Mouse (Mus musculus): ENCODE measurements at regions not wholly inside any gene's neighbourhood (a gene's known extent, or its start where the extent isn't known, plus 50 kb on each side); places are given as distances from the start of the nearest gene placed in this dataset.

GRCm38 (mm10) chr16:24159336-24159735 lies 170.7 kb upstream of the Bcl6 start:
- no peak for DNase-seq (ENCODE audit: low spot score)
- intact Hi-C loops (cut with DNase I): no loop called here

GRCm38 (mm10) chr16:24157753-24158152 lies 169.1 kb upstream of the Bcl6 start:
- intact Hi-C loops (cut with DNase I): no loop called here
- no peak for DNase-seq (ENCODE audit: low spot score)

GRCm38 (mm10) chr16:24156729-24157430 lies 168.2 kb upstream of the Bcl6 start:
- intact Hi-C loops (cut with DNase I): no loop called here
- no peak for DNase-seq (ENCODE audit: low spot score)

GRCm38 (mm10) chr16:24154816-24155357 lies 166.2 kb upstream of the Bcl6 start:
- DNase-seq (ENCODE audit: low spot score): no peak
- intact Hi-C loops (cut with DNase I): no loop called here

DNA sequence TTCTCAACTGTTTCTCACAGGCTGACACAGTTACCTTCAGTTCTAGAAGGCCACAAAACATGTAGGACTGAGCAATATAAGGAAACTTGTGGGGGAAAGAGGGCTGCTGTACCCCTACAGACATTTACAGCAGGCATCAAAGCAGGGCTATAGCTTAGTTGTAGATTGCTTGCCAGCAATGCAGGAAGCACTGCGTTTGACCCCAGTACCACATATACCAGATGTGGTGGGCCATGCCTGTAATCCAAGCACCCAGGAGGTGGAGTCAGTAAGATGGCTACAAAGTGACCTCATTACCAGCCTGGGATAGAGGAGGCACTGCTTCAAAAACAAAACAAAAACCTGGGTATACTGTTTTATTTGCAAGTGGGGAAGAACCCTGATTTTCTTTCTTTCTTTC lies 165.3 kb upstream of the Bcl6 start:
- no peak for DNase-seq (ENCODE audit: low spot score)
- intact Hi-C loops (cut with DNase I): no loop called here

DNA sequence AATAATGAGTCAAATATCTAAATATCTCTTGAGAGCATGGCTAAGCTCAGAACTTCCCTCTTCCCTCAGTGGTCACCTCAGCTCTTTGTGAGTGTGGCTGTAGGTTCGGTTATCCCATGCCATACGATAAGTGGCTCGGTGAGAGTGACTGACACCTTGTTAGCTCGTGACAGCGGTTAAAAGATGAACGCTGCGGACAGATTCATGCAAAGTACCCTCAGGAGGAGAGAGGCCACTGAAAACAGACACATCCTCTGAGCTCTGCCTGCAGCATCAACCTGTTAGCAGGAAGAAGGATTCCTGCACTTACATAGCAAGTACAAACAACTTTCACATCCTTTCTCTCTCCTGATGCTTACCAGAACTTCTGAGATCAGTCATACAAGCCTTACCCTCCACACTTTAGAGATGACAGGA lies 163.2 kb upstream of the Bcl6 start:
- DNase-seq (ENCODE audit: low spot score): no peak
- intact Hi-C loops (cut with DNase I): no loop called here

DNA sequence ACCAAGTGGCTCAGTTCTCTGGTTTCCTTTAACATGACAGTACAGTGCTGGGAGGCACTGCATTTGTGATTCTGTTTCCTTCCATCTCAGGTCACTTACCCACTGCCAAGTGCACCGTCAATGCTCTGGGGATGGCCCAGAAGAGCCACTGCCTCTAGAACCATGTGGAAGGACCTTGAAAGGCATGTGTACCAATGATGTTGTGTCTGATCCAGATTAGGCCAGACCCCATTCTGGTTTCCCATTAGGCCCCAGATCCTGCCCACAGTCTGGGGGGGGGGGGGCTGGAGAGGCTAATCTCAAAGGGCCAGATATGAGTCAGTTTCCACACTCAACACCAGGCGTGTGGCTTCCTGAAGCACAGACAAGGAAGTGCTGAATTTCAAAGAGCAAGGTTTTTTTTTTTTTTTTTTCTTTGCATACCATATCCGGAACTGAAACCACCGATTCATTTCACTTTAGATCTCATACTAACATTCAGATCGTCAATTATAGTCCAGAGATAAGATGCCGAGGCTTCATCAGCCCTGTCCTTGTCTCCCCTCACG lies 162.6 kb upstream of the Bcl6 start:
- DNase-seq (ENCODE audit: low spot score): no peak
- intact Hi-C loops (cut with DNase I): no loop called here

GRCm38 (mm10) chr16:24150512-24150911 lies 161.9 kb upstream of the Bcl6 start:
- no peak for DNase-seq (ENCODE audit: low spot score)
- intact Hi-C loops (cut with DNase I): no loop called here

DNA sequence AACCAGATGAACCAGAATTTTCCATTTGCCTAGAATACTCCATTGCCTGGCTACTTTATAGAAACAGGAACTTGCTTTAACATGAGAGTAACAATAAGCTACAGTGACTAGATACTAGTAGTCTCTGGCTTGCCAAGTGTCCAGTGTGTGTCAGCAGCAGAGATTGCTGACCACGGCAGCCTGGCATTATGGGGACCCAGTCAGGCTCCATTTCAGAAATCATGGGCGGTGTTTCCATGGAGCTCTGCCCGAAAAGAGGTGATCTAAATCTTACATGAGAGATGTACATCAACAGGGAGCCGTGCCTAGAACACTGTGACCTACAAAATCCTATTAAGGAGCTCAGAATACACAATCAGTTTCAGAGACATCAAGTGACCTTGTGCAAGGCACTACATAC lies 160.8 kb upstream of the Bcl6 start:
- DNase-seq (ENCODE audit: low spot score): no peak
- intact Hi-C loops (cut with DNase I): no loop called here

DNA sequence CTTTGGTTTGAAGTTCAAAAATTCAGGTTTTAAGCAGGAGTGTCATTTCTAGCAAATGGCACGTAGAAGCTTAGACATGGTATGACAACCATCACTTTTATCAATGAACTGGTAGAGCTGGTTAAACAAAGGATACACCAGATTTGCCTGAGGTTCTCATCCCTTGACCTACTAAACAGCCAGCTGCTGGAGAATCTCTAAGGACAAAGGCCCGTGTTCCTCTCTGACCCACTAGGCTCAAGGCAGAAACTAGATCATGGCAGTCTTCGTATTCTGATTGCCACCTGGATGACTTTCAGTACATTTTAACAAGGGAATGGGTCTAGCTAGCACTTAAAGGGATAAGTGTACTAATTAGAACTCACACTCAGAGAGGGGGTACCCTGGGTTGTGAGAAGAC lies 155.2 kb upstream of the Bcl6 start:
- intact Hi-C loops (cut with DNase I): no loop called here
- no peak for DNase-seq (ENCODE audit: low spot score)

DNA sequence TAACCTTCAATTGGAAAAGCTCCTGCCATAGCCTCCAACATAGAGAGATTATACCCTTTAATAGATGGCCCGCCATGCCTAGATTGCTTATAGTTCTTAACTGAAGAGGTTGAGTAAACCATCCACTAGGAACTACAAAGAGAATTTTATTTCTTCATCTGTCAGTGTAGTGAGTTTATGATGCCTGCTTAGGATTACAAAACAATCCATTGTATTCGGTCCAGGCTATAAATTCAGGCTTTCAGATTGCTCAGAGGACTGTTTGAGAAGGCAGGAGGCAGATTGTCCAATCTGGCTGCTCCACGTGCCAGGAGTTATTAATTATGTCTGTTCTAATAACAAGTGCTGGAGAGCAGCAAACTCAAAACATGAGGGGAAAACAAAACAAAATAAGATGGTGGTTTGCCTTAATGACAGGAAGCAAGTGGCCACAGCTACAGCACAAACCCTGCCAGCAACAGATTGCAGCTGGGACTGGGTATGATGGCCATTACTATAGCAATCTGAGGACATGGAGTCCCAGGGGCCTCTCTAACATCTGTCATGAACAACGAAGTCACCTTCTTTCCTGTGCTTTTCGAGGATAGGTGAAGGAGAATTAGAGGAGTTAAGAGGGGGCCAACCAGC lies 154.4 kb upstream of the Bcl6 start:
- intact Hi-C loops (cut with DNase I): no loop called here
- no peak for DNase-seq (ENCODE audit: low spot score)

- DNase-seq (ENCODE audit: low spot score): no peak
- intact Hi-C loops (cut with DNase I): no loop called here
Measured at GRCm38 (mm10) chr16:24139109-24139508, 150.5 kb upstream of the Bcl6 start.

DNA sequence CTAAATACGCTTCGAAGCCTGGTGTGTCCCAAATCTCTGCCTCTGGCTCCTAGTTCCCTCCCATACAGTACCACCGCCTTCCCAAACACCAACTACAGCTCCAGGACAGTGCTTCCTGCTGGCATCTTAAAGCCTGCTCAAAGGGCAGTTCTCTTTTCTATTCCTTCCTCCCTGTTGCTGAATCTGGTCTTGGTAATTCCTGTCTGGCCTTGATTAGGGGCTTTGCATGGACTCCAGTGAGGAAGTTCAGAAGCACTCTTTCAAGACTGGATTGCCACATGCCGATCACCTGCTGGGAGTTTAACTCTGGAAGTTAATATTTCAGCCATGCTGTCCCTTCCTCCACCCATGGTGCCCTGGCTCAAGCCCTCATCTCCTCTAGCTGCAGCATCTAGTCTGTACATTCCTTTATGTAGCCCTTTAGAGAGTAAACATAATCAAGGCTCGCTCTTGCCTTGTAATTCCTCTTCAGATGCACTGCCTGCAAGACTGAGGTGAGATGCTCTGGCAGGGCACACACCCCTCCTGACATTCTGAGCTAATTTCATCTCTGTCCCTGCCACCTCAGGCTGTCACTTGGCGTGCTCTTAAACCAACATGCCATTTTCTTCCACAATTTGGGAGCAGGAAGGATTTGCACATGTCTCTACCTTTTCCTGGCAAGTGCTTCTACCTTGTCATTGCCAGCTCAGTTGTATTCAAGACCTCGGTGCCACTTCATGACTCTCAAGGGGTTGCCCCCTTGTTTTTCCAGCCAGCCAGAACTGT lies 148.8 kb upstream of the Bcl6 start:
- intact Hi-C loops (cut with DNase I): no loop called here
- DNase-seq (ENCODE audit: low spot score): no peak

DNA sequence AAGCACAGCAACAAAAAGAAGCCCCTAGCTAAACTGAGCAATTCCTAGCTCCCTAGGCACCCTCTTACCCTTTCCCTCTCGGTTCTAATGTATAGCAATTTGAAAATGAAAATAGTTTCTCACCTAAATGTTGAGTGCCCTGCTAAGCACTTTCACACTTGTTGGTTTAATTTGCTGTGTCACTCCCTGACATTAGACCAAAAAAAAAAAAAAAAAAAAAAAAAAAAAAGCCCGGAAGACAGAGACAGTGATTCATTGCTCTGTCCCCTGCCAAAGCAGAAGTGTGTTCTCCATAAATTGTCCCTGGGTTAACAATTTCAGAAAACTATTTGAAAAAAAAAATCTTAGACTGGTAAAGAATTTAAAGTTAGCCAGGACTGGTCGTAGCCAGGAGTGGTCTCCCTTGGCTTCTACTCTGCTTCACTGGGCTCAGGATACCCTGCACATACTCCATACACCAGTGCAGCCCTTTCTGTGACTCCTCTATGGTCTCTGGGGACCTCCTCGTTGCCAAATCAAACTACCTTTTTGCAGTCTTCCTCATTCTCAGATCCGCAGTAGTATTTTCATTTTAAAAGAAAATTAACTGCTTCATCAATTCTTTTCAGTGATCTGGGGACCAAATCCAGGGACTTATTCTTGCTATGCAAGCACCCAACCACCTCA lies 148.0 kb upstream of the Bcl6 start:
- no peak for DNase-seq (ENCODE audit: low spot score)
- intact Hi-C loops (cut with DNase I): no loop called here

DNA sequence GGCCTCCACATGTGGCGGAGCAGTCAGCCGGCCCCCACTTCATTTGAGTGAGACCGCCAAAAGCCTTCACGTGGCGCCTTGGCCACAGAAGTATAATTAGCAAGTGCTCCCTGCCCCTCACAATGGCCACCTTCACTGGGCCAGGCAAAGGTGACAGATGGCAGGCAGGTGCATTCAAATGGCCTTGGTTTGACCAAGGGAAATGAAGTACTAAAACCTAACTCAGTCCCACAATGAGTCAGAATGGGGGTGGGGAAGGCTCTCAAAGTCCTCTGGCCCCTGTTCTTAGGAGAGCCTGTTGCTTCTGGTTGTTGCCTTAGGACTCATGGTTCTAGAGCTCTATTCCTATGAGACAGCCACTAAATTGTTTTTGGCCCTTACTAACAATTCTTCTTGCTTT lies 147.2 kb upstream of the Bcl6 start:
- intact Hi-C loops (cut with DNase I): no loop called here
- DNase-seq (ENCODE audit: low spot score): no peak

DNA sequence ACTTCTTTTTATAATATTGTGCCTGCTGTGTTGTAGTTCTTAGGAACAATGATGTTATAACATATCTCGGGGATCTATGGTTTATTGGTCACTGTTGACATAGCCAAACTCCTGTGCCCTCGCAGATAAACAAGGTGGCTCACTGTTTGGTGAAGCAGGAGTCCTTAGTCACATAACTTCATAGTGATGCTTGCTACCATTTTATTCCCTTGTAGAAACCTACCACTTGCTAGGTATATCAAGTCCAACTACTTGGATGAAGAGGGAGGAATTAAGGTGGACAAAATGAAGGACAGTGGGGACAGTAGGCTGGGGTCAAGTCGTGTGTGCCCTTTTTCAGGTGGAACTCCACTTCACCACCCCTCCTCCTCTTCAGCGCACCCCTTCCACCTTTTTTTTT lies 146.7 kb upstream of the Bcl6 start:
- intact Hi-C loops (cut with DNase I): no loop called here

GRCm38 (mm10) chr16:24134486-24135050 lies 145.9 kb upstream of the Bcl6 start:
- intact Hi-C loops (cut with DNase I): no loop called here
- no peak for DNase-seq (ENCODE audit: low spot score)

More for the DNA sequence above, 146.7 kb upstream of the Bcl6 start:
- no peak for DNase-seq (ENCODE audit: low spot score)

DNA sequence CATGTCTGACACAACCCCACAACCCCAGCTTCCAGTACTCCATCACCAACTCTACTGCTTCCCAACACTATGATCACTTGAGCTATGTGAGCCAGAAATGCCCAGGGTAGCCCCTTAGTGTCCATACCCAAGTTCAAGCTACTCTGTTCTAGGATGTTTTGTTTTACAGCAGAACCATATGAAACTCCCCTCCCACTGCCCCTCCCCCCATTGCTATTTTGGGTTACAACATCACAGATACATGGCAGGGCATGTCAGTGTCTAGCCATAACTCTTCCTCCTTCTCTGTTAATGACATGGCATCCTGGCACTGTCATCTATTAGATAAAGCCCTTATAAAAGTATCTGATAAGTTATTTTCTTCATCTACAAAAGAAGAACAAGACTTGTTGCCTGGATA lies 142.0 kb upstream of the Bcl6 start:
- DNase-seq (ENCODE audit: low spot score): no peak
- intact Hi-C loops (cut with DNase I): no loop called here

DNA sequence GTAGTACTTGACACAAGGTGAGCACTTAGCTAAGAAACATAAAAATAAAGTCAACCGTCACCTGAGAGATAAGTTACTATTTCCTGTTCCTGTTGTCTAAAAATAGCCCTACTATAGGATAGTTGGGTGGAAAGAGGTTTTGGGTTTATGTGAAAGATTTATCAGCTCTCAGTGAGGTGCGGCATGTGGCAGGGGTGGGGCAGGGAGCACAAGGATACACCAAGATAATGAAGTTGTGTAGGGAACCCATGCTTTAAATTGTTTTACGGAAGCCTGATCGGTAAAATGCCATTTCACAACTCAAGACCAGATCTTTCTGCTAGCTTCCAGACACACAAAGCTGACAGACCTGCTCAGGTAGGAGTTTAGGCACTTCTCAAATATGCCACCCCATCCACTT lies 141.0 kb upstream of the Bcl6 start:
- intact Hi-C loops (cut with DNase I): no loop called here

GRCm38 (mm10) chr16:24128566-24128965 lies 139.9 kb upstream of the Bcl6 start:
- intact Hi-C loops (cut with DNase I): no loop called here

More for the DNA sequence above, 141.0 kb upstream of the Bcl6 start:
- DNase-seq (ENCODE audit: low spot score): no peak

More at GRCm38 (mm10) chr16:24128566-24128965, 139.9 kb upstream of the Bcl6 start:
- DNase-seq (ENCODE audit: low spot score): peak; percentile 7

All from heart, postnatal 25 days (tissue).